Mouse (Mus musculus) liver, embryonic 15.5 days (tissue): ENCODE results near the gene Ppih. TPM values are rescaled to one million over a fixed set of nuclear protein-coding genes. Genes with fewer than 3 reads are reported as not detected.
"Not testable (repeated sequence)": the region's sequence is repeated elsewhere in the genome, so short reads cannot be mapped to it uniquely, and the experiment has no call there.

Experiments used
- ATAC-seq: fragments of 200-750 bp; cut with Nextera tagmentation; 2 replicates; pipeline ENCODE4 v1.8.0; 2017; ENCODE audit warnings: moderate number of reproducible peaks, mild to moderate bottlenecking, moderate library complexity; ENCODE audit not compliant: insufficient read depth
- H3K27ac ChIP-seq: fragments of 300-500 bp; sonication (generic); replicated peaks from 2 replicates; pipeline ENCODE4 v1.5.1; 2015; ENCODE audit warnings: mild to moderate bottlenecking, inconsistent platforms
- H3K27me3 ChIP-seq: fragments of 300-500 bp; sonication (generic); 2 replicates; pipeline ENCODE4 v1.6.1; 2015; ENCODE audit warnings: mild to moderate bottlenecking, inconsistent platforms
- H3K36me3 ChIP-seq: fragments of 300-500 bp; sonication (generic); replicated peaks from 2 replicates; pipeline ENCODE4 v1.6.1; 2015; ENCODE audit warnings: moderate library complexity, mild to moderate bottlenecking, inconsistent platforms
- H3K4me1 ChIP-seq: fragments of 300-500 bp; sonication (generic); replicated peaks from 2 replicates; pipeline ENCODE4 v1.6.1; 2015; ENCODE audit warnings: inconsistent platforms
- H3K4me2 ChIP-seq: fragments of 300-500 bp; sonication (generic); 2 replicates; pipeline ENCODE4 v1.6.1; 2015; ENCODE audit warnings: moderate library complexity, mild to moderate bottlenecking, inconsistent platforms
- H3K4me3 ChIP-seq: fragments of 300-500 bp; sonication (generic); replicated peaks from 2 replicates; pipeline ENCODE4 v1.5.1; 2015; ENCODE audit warnings: mild to moderate bottlenecking, inconsistent platforms
- H3K9ac ChIP-seq: fragments of 300-500 bp; sonication (generic); 2 replicates; pipeline ENCODE4 v1.6.1; 2015; ENCODE audit warnings: moderate library complexity, mild to moderate bottlenecking, inconsistent platforms
- H3K9me3 ChIP-seq: fragments of 300-500 bp; sonication (generic); replicated peaks from 2 replicates; pipeline ENCODE4 v1.6.1; 2016; ENCODE audit warnings: inconsistent platforms
- WGBS: fragments of 180-500 bp; shearing (Covaris S2); methylation state at CpG from one replicate; pipeline ENCODE4 v1.1.7; 2015; ENCODE audit warnings: mixed read lengths; ENCODE audit not compliant: insufficient replicate concordance; 5-methylcytosine and 5-hydroxymethylcytosine counted together
- polyA plus RNA-seq: library from polyadenylated mRNA; unstranded; fragments of >200 nt; fragmentation: Nextera tagmentation; extraction: Ambion mirVana; gene quantifications from 2 replicates; pipeline ENCODE4 v1.2.1, GENCODE M21; 2015

Ppih gene
- polyA plus RNA-seq, 1 experiment from 2014 or later = 53.9 TPM

GRCm38 (mm10) chr4:119285336-119285735, 35.0 kb downstream of the Ppih start:
- Histone ChIP-seq H3K27me3 (no peaks in the 10 kb centered on the region), H3K4me3 (no peak overlapping the region), H3K4me2 (peak overlapping the region; percentile 33), H3K27ac (no peak overlapping the region), H3K4me1 (peaks cover 46% of the 10 kb centered on the region), H3K9ac (no peak overlapping the region), H3K9me3 (no peaks in the 10 kb centered on the region), H3K36me3 (peaks cover 80% of the 10 kb centered on the region)
- ATAC-seq = peak; percentile 47; the same call in 1 of the 2 replicates
- 14% methylated on average over 2 of the region's 2 CpGs for WGBS

- Histone ChIP-seq H3K4me3 (no peak overlapping the region), H3K36me3 (peaks cover 83% of the 10 kb centered on the region), H3K9ac (no peak overlapping the region), H3K4me2 (no peak overlapping the region), H3K4me1 (peaks cover 44% of the 10 kb centered on the region), H3K27ac (no peak overlapping the region), H3K9me3 (no peaks in the 10 kb centered on the region), H3K27me3 (no peaks in the 10 kb centered on the region)
- 63% methylated on average over 1 of the region's 1 CpGs for WGBS
- ATAC-seq = no peak
Measured at GRCm38 (mm10) chr4:119284861-119285260, 35.5 kb downstream of the Ppih start.

- H3K4me2 ChIP-seq, H3K27me3 ChIP-seq, ATAC-seq, H3K4me1 ChIP-seq, H3K27ac ChIP-seq, H3K9me3 ChIP-seq, H3K4me3 ChIP-seq, H3K9ac ChIP-seq: not testable (repeated sequence)
- H3K36me3 ChIP-seq = peaks cover 95% of the 10 kb centered on the region
- 83% methylated on average over 15 of the region's 15 CpGs for WGBS
Measured at GRCm38 (mm10) chr4:119278784-119279183, 41.6 kb downstream of the Ppih start.

- Histone ChIP-seq H3K36me3 (peaks cover 94% of the 10 kb centered on the region), H3K4me3 (no peak overlapping the region), H3K4me1 (peaks cover 3% of the 10 kb centered on the region; the same call in 1 of the 2 replicates), H3K4me2 (no peak overlapping the region), H3K9ac (no peak overlapping the region), H3K9me3 (no peaks in the 10 kb centered on the region), H3K27ac (no peak overlapping the region), H3K27me3 (no peaks in the 10 kb centered on the region)
- WGBS = 61% methylated on average over 2 of the region's 2 CpGs
- ATAC-seq = no peak
Measured at GRCm38 (mm10) chr4:119275726-119276125, 44.6 kb downstream of the Ppih start.

- no peaks in the 10 kb centered on the region for H3K9me3 ChIP-seq
- H3K27me3 ChIP-seq = no peaks in the 10 kb centered on the region
- no peak overlapping the region for H3K4me3 ChIP-seq
- peaks cover 93% of the 10 kb centered on the region for H3K36me3 ChIP-seq
- H3K4me1 ChIP-seq = peaks cover 3% of the 10 kb centered on the region; the same call in 1 of the 2 replicates
- H3K9ac ChIP-seq = no peak overlapping the region
- no peak for ATAC-seq
- 0 out of 2 replicates have a peak overlapping the region, but pooled peaks have one; percentile 12 for H3K27ac ChIP-seq
- 24% methylated on average over 2 of the region's 2 CpGs for WGBS
- no peak overlapping the region for H3K4me2 ChIP-seq
Measured at GRCm38 (mm10) chr4:119275226-119275625, 45.1 kb downstream of the Ppih start.

GRCm38 (mm10) chr4:119274627-119275026, 45.7 kb downstream of the Ppih start:
- Histone ChIP-seq H3K4me3 (no peak overlapping the region), H3K4me1 (peaks cover 3% of the 10 kb centered on the region; the same call in 1 of the 2 replicates), H3K4me2 (no peak overlapping the region), H3K27me3 (no peaks in the 10 kb centered on the region), H3K36me3 (peaks cover 87% of the 10 kb centered on the region), H3K9me3 (no peaks in the 10 kb centered on the region), H3K9ac (no peak overlapping the region), H3K27ac (0 out of 2 replicates have a peak overlapping the region, but pooled peaks have one; percentile 12)
- WGBS = 61% methylated on average over 1 of the region's 1 CpGs
- no peak for ATAC-seq

- Histone ChIP-seq H3K9ac (no peak overlapping the region), H3K27ac (no peak overlapping the region), H3K9me3 (no peaks in the 10 kb centered on the region), H3K36me3 (peaks cover 13% of the 10 kb centered on the region), H3K4me1 (no peaks in the 10 kb centered on the region; the same call in 1 of the 2 replicates), H3K27me3 (0 out of 2 replicates have a peak, but pooled peaks cover 3% of the 10 kb centered on the region), H3K4me2 (no peak overlapping the region), H3K4me3 (no peak overlapping the region)
- ATAC-seq = no peak
- 54% methylated on average over 13 of the region's 13 CpGs for WGBS
Measured at GRCm38 (mm10) chr4:119266606-119267005, 53.7 kb downstream of the Ppih start.

GRCm38 (mm10) chr4:119263459-119263858, 56.9 kb downstream of the Ppih start:
- H3K4me1 ChIP-seq = 0 out of 2 replicates have a peak, but pooled peaks cover 6% of the 10 kb centered on the region
- no peak overlapping the region for H3K27ac ChIP-seq
- H3K27me3 ChIP-seq = 0 out of 2 replicates have a peak, but pooled peaks cover 4% of the 10 kb centered on the region
- H3K9me3 ChIP-seq = no peaks in the 10 kb centered on the region
- no peaks in the 10 kb centered on the region for H3K36me3 ChIP-seq
- WGBS = 57% methylated on average over 3 of the region's 3 CpGs
- H3K4me3 ChIP-seq = no peak overlapping the region
- no peak overlapping the region for H3K4me2 ChIP-seq
- no peak for ATAC-seq
- H3K9ac ChIP-seq = no peak overlapping the region

GRCm38 (mm10) chr4:119262483-119262882, 57.9 kb downstream of the Ppih start:
- Histone ChIP-seq H3K4me1 (0 out of 2 replicates have a peak, but pooled peaks cover 6% of the 10 kb centered on the region), H3K27me3 (0 out of 2 replicates have a peak, but pooled peaks cover 4% of the 10 kb centered on the region), H3K4me3 (no peak overlapping the region), H3K27ac (no peak overlapping the region), H3K4me2 (no peak overlapping the region), H3K9me3 (no peaks in the 10 kb centered on the region), H3K36me3 (no peaks in the 10 kb centered on the region), H3K9ac (no peak overlapping the region)
- WGBS = 75% methylated on average over 5 of the region's 5 CpGs
- no peak for ATAC-seq

- no peak overlapping the region for H3K4me2 ChIP-seq
- 33% methylated on average over 7 of the region's 7 CpGs for WGBS
- no peak overlapping the region for H3K27ac ChIP-seq
- H3K9ac ChIP-seq = no peak overlapping the region
- 0 out of 2 replicates have a peak, but pooled peaks cover 6% of the 10 kb centered on the region for H3K4me1 ChIP-seq
- ATAC-seq = no peak
- H3K27me3 ChIP-seq = 0 out of 2 replicates have a peak, but pooled peaks cover 4% of the 10 kb centered on the region
- H3K36me3 ChIP-seq = no peaks in the 10 kb centered on the region
- no peaks in the 10 kb centered on the region for H3K9me3 ChIP-seq
- no peak overlapping the region for H3K4me3 ChIP-seq
Measured at GRCm38 (mm10) chr4:119261087-119261713, 59.1 kb downstream of the Ppih start.

GRCm38 (mm10) chr4:119259344-119260254, 60.7 kb downstream of the Ppih start:
- Histone ChIP-seq H3K27ac (no peak overlapping the region), H3K4me2 (no peak overlapping the region), H3K9me3 (no peaks in the 10 kb centered on the region), H3K36me3 (no peaks in the 10 kb centered on the region), H3K27me3 (0 out of 2 replicates have a peak, but pooled peaks cover 4% of the 10 kb centered on the region), H3K4me1 (0 out of 2 replicates have a peak, but pooled peaks cover 6% of the 10 kb centered on the region), H3K4me3 (no peak overlapping the region), H3K9ac (no peak overlapping the region)
- WGBS = 66% methylated on average over 15 of the region's 15 CpGs
- ATAC-seq = peak; percentile 45; the same call in 1 of the 2 replicates
